Mouse (Mus musculus) hindbrain, embryonic 16.5 days (tissue): Measurements from ENCODE around the gene Npy4r. TPM values are rescaled to one million over a fixed set of nuclear protein-coding genes. Genes with fewer than 3 reads are reported as not detected.
A peak's percentile ranks its signal among the peaks of the same experiment; 100 is the strongest.

Experiments
- ATAC-seq: fragments of 200-750 bp; cut with Nextera tagmentation; 2 replicates; pipeline ENCODE4 v1.8.0; 2017; ENCODE audit warnings: moderate TSS enrichment, moderate library complexity
- H3K27ac ChIP-seq: fragments of 300-500 bp; sonication (generic); 2 replicates; pipeline ENCODE4 v1.5.1; 2014; ENCODE audit warnings: low read depth, mild to moderate bottlenecking, control low read depth, low read length, moderate library complexity
- H3K27me3 ChIP-seq: fragments of 300-500 bp; sonication (generic); replicated peaks from 2 replicates; pipeline ENCODE4 v1.6.1; 2014; ENCODE audit warnings: low read length; ENCODE audit not compliant: control insufficient read depth, insufficient read depth
- H3K36me3 ChIP-seq: fragments of 300-500 bp; sonication (generic); 2 replicates; pipeline ENCODE4 v1.6.1; 2014; ENCODE audit warnings: mild to moderate bottlenecking, low read length, moderate library complexity, mixed read lengths; ENCODE audit not compliant: control insufficient read depth, insufficient read depth
- H3K4me1 ChIP-seq: fragments of 300-500 bp; sonication (generic); 2 replicates; pipeline ENCODE4 v1.6.1; 2014; ENCODE audit warnings: low read depth, low read length; ENCODE audit not compliant: control insufficient read depth, insufficient read depth
- H3K4me2 ChIP-seq: fragments of 300-500 bp; sonication (generic); 2 replicates; pipeline ENCODE4 v1.6.1; 2014; ENCODE audit warnings: mild to moderate bottlenecking, low read length, control low read depth, moderate library complexity
- H3K4me3 ChIP-seq: fragments of 300-500 bp; sonication (generic); 2 replicates; pipeline ENCODE4 v1.5.1; 2014; ENCODE audit warnings: mild to moderate bottlenecking, low read length, control low read depth, moderate library complexity
- H3K9ac ChIP-seq: fragments of 300-500 bp; sonication (generic); 2 replicates; pipeline ENCODE4 v1.6.1; 2014; ENCODE audit warnings: low read depth, mild to moderate bottlenecking, control low read depth, low read length, moderate library complexity
- H3K9me3 ChIP-seq: fragments of 300-500 bp; sonication (generic); 2 replicates; pipeline ENCODE4 v1.6.1; 2014; ENCODE audit warnings: mild to moderate bottlenecking, low read length, moderate library complexity; ENCODE audit not compliant: control insufficient read depth
- WGBS: fragments of 180-500 bp; shearing (Covaris S2); extraction: QIAGEN DNeasy Blood & Tissue Kit; methylation state at CpG from one replicate; pipeline ENCODE4 v1.1.7; 2014; 5-methylcytosine and 5-hydroxymethylcytosine counted together
- polyA plus RNA-seq: library from polyadenylated mRNA; unstranded; fragments of >200 nt; fragmentation: Nextera tagmentation; extraction: Ambion mirVana; gene quantifications from 2 replicates; pipeline ENCODE4 v1.2.1, GENCODE M21; 2015

Npy4r gene
- polyA plus RNA-seq, 1 experiment from 2014 or later: 0.30 TPM

DNA sequence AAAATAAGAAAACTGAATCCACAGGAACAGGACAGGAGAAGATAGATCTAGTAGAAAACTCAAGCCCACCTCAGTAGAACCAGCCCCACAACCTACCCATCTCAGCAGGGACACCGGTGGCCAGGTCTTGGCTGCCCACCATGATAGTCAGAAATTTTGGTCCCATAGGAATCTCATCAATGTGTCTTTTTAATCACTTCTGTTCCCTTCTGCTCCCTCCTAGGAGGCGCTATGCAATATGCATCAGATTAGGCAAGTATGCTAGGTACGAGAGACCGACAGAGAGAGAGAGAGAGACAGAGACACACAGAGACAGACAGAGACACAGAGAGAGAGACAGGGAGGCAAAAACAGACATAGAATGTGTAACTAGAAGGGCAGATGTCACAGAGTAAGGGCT lies 30.6 kb downstream of the Npy4r start:
- no peaks in the 10 kb centered on the region for H3K4me1 ChIP-seq
- H3K4me2 ChIP-seq: no peak overlapping the region
- no peak for ATAC-seq
- no peaks in the 10 kb centered on the region for H3K36me3 ChIP-seq
- WGBS: 95% methylated on average over 4 of the region's 4 CpGs
- H3K9me3 ChIP-seq: no peaks in the 10 kb centered on the region
- no peak overlapping the region for H3K9ac ChIP-seq
- H3K27ac ChIP-seq: no peak overlapping the region
- no peak overlapping the region for H3K4me3 ChIP-seq
- no peaks in the 10 kb centered on the region for H3K27me3 ChIP-seq

- no peak overlapping the region for H3K4me3 ChIP-seq
- no peaks in the 10 kb centered on the region for H3K27me3 ChIP-seq
- no peak for ATAC-seq
- no peaks in the 10 kb centered on the region for H3K4me1 ChIP-seq
- no peaks in the 10 kb centered on the region for H3K36me3 ChIP-seq
- H3K27ac ChIP-seq: no peak overlapping the region
- WGBS: 88% methylated on average over 3 of the region's 3 CpGs
- no peak overlapping the region for H3K9ac ChIP-seq
- H3K4me2 ChIP-seq: no peak overlapping the region
- H3K9me3 ChIP-seq: no peaks in the 10 kb centered on the region
Measured at GRCm38 (mm10) chr14:34120923-34121351, 31.4 kb downstream of the Npy4r start.

- H3K27me3 ChIP-seq: no peaks in the 10 kb centered on the region
- no peak overlapping the region for H3K27ac ChIP-seq
- H3K4me3 ChIP-seq: no peak overlapping the region
- H3K9ac ChIP-seq: no peak overlapping the region
- no peaks in the 10 kb centered on the region for H3K4me1 ChIP-seq
- no peaks in the 10 kb centered on the region for H3K36me3 ChIP-seq
- no peak for ATAC-seq
- no peaks in the 10 kb centered on the region for H3K9me3 ChIP-seq
- no peak overlapping the region for H3K4me2 ChIP-seq
- WGBS: 80% methylated on average over 12 of the region's 12 CpGs
Measured at GRCm38 (mm10) chr14:34120016-34120910, 32.0 kb downstream of the Npy4r start.

GRCm38 (mm10) chr14:34119046-34119723 lies 33.1 kb downstream of the Npy4r start:
- H3K4me2 ChIP-seq: no peak overlapping the region
- no peak for ATAC-seq
- H3K36me3 ChIP-seq: no peaks in the 10 kb centered on the region
- no peaks in the 10 kb centered on the region for H3K9me3 ChIP-seq
- no peak overlapping the region for H3K27ac ChIP-seq
- no peaks in the 10 kb centered on the region for H3K4me1 ChIP-seq
- 81% methylated on average over 7 of the region's 7 CpGs for WGBS
- no peaks in the 10 kb centered on the region for H3K27me3 ChIP-seq
- H3K9ac ChIP-seq: no peak overlapping the region
- no peak overlapping the region for H3K4me3 ChIP-seq

GRCm38 (mm10) chr14:34114311-34114710 lies 38.0 kb downstream of the Npy4r start:
- Histone ChIP-seq H3K4me3 (no peak overlapping the region), H3K4me1 (no peaks in the 10 kb centered on the region), H3K27me3 (no peaks in the 10 kb centered on the region), H3K27ac (no peak overlapping the region), H3K4me2 (no peak overlapping the region), H3K9me3 (no peaks in the 10 kb centered on the region), H3K9ac (no peak overlapping the region), H3K36me3 (no peaks in the 10 kb centered on the region)
- no peak for ATAC-seq
- WGBS: 80% methylated on average over 4 of the region's 4 CpGs

GRCm38 (mm10) chr14:34107594-34107993 lies 44.7 kb downstream of the Npy4r start:
- Histone ChIP-seq H3K4me3 (no peak overlapping the region), H3K9me3 (no peaks in the 10 kb centered on the region), H3K9ac (no peak overlapping the region), H3K27me3 (no peaks in the 10 kb centered on the region), H3K27ac (no peak overlapping the region), H3K4me2 (no peak overlapping the region), H3K4me1 (no peaks in the 10 kb centered on the region), H3K36me3 (no peaks in the 10 kb centered on the region)
- ATAC-seq: no peak
- 83% methylated on average over 4 of the region's 4 CpGs for whole genome bisulfite sequencing

DNA sequence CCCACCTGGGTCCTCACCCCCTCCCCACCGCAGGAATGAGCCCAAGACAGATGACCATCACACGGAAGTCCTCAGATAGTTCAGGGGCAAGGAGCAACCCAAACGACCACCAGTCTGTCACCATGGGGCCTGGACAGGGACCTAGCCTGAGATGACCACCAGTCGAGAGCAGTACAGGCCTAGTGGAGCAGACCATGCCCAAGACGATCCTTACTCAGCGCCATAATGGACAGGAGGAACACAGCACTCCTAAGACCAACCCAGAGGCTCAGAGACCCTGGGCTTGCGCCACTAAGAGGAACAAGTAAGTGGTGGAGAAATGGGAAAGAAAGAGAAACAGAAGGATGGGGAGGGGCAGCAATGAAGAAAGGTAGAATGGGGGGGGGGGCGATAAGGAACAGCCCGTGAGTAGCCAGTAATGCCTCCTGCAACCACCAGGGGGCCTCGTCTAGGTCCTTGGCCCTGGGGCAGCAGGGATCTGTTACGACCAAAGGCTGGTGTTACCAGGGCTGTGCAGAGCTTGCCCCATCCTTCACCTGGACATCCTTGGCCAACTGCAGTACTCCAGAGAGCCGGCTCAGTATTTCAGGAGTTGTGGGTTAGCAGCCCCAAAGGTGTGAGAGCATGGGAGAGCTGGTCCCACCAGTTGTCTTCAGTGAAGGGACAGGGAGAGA lies 45.8 kb downstream of the Npy4r start:
- 63% methylated on average over 11 of the region's 12 CpGs for WGBS
- H3K9me3 ChIP-seq: no peaks in the 10 kb centered on the region
- H3K4me2 ChIP-seq: no peak overlapping the region
- no peak for ATAC-seq
- no peak overlapping the region for H3K27ac ChIP-seq
- no peaks in the 10 kb centered on the region for H3K27me3 ChIP-seq
- no peaks in the 10 kb centered on the region for H3K36me3 ChIP-seq
- no peak overlapping the region for H3K4me3 ChIP-seq
- no peaks in the 10 kb centered on the region for H3K4me1 ChIP-seq
- no peak overlapping the region for H3K9ac ChIP-seq

GRCm38 (mm10) chr14:34104892-34105291 lies 47.4 kb downstream of the Npy4r start:
- ATAC-seq: peak; percentile 70
- no peaks in the 10 kb centered on the region for H3K27me3 ChIP-seq
- H3K4me2 ChIP-seq: no peak overlapping the region
- WGBS: 23% methylated on average over 8 of the region's 8 CpGs
- H3K36me3 ChIP-seq: no peaks in the 10 kb centered on the region
- no peak overlapping the region for H3K9ac ChIP-seq
- H3K27ac ChIP-seq: no peak overlapping the region
- no peaks in the 10 kb centered on the region for H3K4me1 ChIP-seq
- H3K4me3 ChIP-seq: no peak overlapping the region
- H3K9me3 ChIP-seq: no peaks in the 10 kb centered on the region

DNA sequence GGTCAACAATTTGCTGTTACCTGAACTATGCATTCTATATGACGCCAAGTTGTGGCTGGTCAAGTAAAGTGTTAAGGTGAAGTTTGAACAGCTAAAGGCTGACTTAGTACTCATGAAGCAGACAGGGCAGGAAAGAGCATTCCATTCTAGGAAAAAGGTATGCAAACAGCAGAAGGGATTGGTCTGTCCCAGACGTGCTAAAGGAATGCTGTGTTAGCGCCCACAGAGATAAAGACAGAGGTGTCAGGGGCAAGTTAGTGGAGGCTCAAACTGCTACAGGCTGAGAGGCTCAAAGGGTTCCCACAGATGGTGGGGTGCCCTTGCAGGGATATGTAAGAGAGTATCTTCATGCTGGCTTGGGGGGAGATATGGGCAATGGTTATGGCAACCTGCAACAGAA lies 48.4 kb downstream of the Npy4r start:
- no peak overlapping the region for H3K4me3 ChIP-seq
- H3K9me3 ChIP-seq: no peaks in the 10 kb centered on the region
- H3K4me2 ChIP-seq: no peak overlapping the region
- no peak for ATAC-seq
- H3K36me3 ChIP-seq: no peaks in the 10 kb centered on the region
- H3K9ac ChIP-seq: no peak overlapping the region
- no peaks in the 10 kb centered on the region for H3K4me1 ChIP-seq
- H3K27me3 ChIP-seq: no peaks in the 10 kb centered on the region
- 85% methylated on average over 3 of the region's 3 CpGs for WGBS
- no peak overlapping the region for H3K27ac ChIP-seq
